Mouse (Mus musculus) heart, embryonic 10.5 days (tissue): ENCODE measurements around the gene Gm10670. TPM values are rescaled to one million over a fixed set of nuclear protein-coding genes. Genes with fewer than 3 reads are reported as not detected.
"Not testable (repeated sequence)": the region's sequence is repeated elsewhere in the genome, so short reads cannot be mapped to it uniquely, and the experiment has no call there.

Experiments used
- DNase-seq: peaks from one replicate; pipeline ENCODE4 v3.0.0-alpha.2; 2017; ENCODE audit warnings: low spot score
- H3K27ac ChIP-seq: fragments of 300-500 bp; sonication (generic); 2 replicates; pipeline ENCODE4 v1.5.1; 2016; ENCODE audit warnings: mild to moderate bottlenecking
- H3K27me3 ChIP-seq: fragments of 300-500 bp; sonication (generic); 2 replicates; pipeline ENCODE4 v1.6.1; 2016; ENCODE audit warnings: mild to moderate bottlenecking; ENCODE audit not compliant: poor library complexity, insufficient read depth, severe bottlenecking
- H3K36me3 ChIP-seq: fragments of 300-500 bp; sonication (generic); 2 replicates; pipeline ENCODE4 v1.6.1; 2016; ENCODE audit warnings: mild to moderate bottlenecking, moderate library complexity
- H3K4me1 ChIP-seq: fragments of 300-500 bp; sonication (generic); 2 replicates; pipeline ENCODE4 v1.6.1; 2016; ENCODE audit warnings: mild to moderate bottlenecking
- H3K4me3 ChIP-seq: fragments of 300-500 bp; sonication (generic); 2 replicates; pipeline ENCODE4 v1.5.1; 2016; ENCODE audit warnings: mild to moderate bottlenecking, moderate library complexity
- H3K9me3 ChIP-seq: fragments of 300-500 bp; sonication (generic); 2 replicates; pipeline ENCODE4 v1.6.1; 2016; ENCODE audit warnings: mild to moderate bottlenecking, moderate library complexity
- WGBS: fragments of 180-500 bp; shearing (Covaris S2); methylation state at CpG from one replicate; pipeline ENCODE4 v1.1.7; 2016; 5-methylcytosine and 5-hydroxymethylcytosine counted together
- polyA plus RNA-seq: library from polyadenylated mRNA; unstranded; fragments of >200 nt; fragmentation: Nextera tagmentation; extraction: Ambion mirVana; gene quantifications from 2 replicates; pipeline ENCODE4 v1.2.1, GENCODE M21; 2016

The Gm10670 gene
- polyA plus RNA-seq: not detected in 2 replicates

DNA sequence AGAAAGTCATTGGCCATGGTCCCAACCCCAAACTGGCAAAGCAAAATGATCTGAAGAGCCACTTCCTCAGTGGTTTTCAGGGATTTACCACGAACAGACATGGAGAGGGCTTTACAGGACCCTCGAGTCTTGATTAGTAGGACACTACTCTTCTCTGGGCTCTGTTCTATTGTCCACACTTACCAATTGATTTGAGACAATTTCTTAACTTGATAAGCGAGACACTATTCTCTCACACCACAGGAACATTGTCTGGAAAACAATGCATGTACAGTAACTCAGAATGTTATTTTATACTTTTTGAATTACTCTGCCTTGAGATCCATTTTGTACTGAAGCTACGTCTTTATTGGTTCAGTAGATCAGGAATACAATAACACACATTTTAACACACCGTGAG is at the start of gene Gm10670:
Gene Gm10670 (minus strand): TSS at position 101 of the 400 bp plus-strand sequence.
- H3K27me3 ChIP-seq, H3K27ac ChIP-seq, H3K36me3 ChIP-seq, H3K4me1 ChIP-seq, DNase-seq, H3K4me3 ChIP-seq, H3K9me3 ChIP-seq: not testable (repeated sequence)
- no CpG with 5 or more reads among the region's 5 CpGs for WGBS

DNA sequence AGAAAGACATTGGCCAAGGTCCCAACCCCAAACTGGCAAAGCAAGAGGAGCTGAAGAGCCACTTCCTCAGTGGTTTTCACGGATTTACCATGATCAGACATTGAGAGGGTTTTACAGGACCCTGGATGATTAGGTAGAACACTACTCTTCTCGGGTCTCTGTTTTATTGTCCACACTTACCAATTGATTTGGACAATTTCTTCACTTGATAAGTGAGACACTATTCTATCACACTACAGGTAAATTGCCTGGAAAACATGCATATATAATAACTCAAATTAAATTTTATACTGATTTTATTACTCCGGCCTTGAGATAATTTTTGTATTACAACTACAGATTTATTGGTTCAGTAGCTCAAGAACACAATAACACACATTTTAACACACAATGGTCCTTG is 35.7 kb upstream of the Gm10670 start, which contains the start of gene Vmn1r103:
Gene Vmn1r103 (minus strand): TSS at position 101 of the 400 bp plus-strand sequence.
- not testable (repeated sequence) for H3K27ac ChIP-seq, H3K4me3 ChIP-seq, H3K4me1 ChIP-seq, DNase-seq, H3K36me3 ChIP-seq, H3K9me3 ChIP-seq, H3K27me3 ChIP-seq
- WGBS: no CpG with 5 or more reads among the region's 3 CpGs

DNA sequence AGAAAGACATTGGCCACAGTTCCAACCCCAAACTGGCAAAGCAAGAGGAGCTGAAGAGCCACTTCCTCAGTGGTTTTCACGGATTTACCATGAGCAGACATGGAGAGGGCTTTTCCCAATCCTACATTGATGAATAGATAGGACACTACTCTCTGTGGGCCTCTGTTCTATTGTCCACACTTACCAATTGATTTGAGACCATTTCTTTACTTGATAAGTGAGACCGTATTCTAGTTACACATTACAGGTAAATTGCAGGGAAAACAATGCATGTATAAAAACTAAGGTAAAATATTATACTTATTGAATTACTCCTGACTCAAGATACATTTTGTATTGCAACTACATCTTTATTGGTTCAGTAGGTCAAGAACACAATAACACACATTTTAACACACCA is 32.2 kb downstream of the Gm10670 start, which contains the start of gene Vmn1r101:
Gene Vmn1r101 (minus strand): TSS at position 101 of the 400 bp plus-strand sequence.
- not testable (repeated sequence) for H3K4me3 ChIP-seq, H3K36me3 ChIP-seq, H3K27ac ChIP-seq, H3K27me3 ChIP-seq, H3K4me1 ChIP-seq, DNase-seq, H3K9me3 ChIP-seq
- WGBS: no CpG with 5 or more reads among the region's 2 CpGs

Other genes with a start within 250 kb of the Gm10670 start
- not detected in 2 replicates for gene Gm4498, start 241.1 kb downstream of the Gm10670 start, polyA plus RNA-seq
- not detected in 2 replicates for gene Gm5890, start 212.1 kb downstream of the Gm10670 start, polyA plus RNA-seq
- gene Gm4133, start 140.9 kb downstream of the Gm10670 start, polyA plus RNA-seq: not detected in 2 replicates
- not detected in 2 replicates for gene Gm5728, start 99.5 kb downstream of the Gm10670 start, polyA plus RNA-seq
- not detected in 2 replicates for gene Vmn1r100, start 57.0 kb downstream of the Gm10670 start, polyA plus RNA-seq
- gene Vmn1r101, start 32.3 kb downstream of the Gm10670 start, polyA plus RNA-seq: not detected in 2 replicates
- gene Vmn1r103, start 35.6 kb upstream of the Gm10670 start, polyA plus RNA-seq: not detected in 2 replicates
- gene Vmn1r104, start 58.9 kb upstream of the Gm10670 start, polyA plus RNA-seq: not detected in 2 replicates
- not detected in 2 replicates for gene Gm5726, start 70.8 kb upstream of the Gm10670 start, polyA plus RNA-seq
- gene Gm4141, start 101.3 kb upstream of the Gm10670 start, polyA plus RNA-seq: not detected in 2 replicates
- gene Gm4513, start 124.1 kb upstream of the Gm10670 start, polyA plus RNA-seq: not detected in 2 replicates
- gene Vmn1r107, start 194.0 kb upstream of the Gm10670 start, polyA plus RNA-seq: not detected in 2 replicates
- not detected in 2 replicates for gene Vmn1r111, start 228.3 kb upstream of the Gm10670 start, polyA plus RNA-seq